Mouse (Mus musculus): ENCODE measurements around the gene Ppan.

Gene Ppan

GRCm38 (mm10) chr9:20878710-20879065 is 9.3 kb upstream of the Ppan start:
- no peak for DNase-seq (ENCODE audit: low spot score)

- DNase-seq (ENCODE audit: low spot score) = no peak
These were observed 8.7 kb upstream of the Ppan start, which contains the start of gene Angptl6 for GRCm38 (mm10) chr9:20879097-20879792. Gene Angptl6 (minus strand): TSS chr9:20879727.

- DNase-seq (ENCODE audit: low spot score) = no peak
These were observed 1.4 kb upstream of the Ppan start for GRCm38 (mm10) chr9:20886563-20886962.

- no peak for DNase-seq (ENCODE audit: low spot score)
These were observed 784 bp upstream of the Ppan start for GRCm38 (mm10) chr9:20887191-20887590.

GRCm38 (mm10) chr9:20888386-20888765 is 401 bp downstream of the Ppan start:
- DNase-seq (ENCODE audit: low spot score) = no peak

- no peak for DNase-seq (ENCODE audit: low spot score)
These were observed 1.5 kb downstream of the Ppan start for GRCm38 (mm10) chr9:20889185-20890141.

- no peak for DNase-seq (ENCODE audit: low spot score)
These were observed 2.4 kb downstream of the Ppan start for GRCm38 (mm10) chr9:20890411-20890810.

- DNase-seq (ENCODE audit: low spot score) = no peak
These were observed 3.5 kb downstream of the Ppan start for GRCm38 (mm10) chr9:20891339-20892103.

- no peak for DNase-seq (ENCODE audit: low spot score)
These were observed 4.2 kb downstream of the Ppan start for GRCm38 (mm10) chr9:20892104-20892653.

- DNase-seq (ENCODE audit: low spot score) = no peak
These were observed 5.1 kb downstream of the Ppan start for GRCm38 (mm10) chr9:20893069-20893468.

GRCm38 (mm10) chr9:20893590-20894343 is 5.8 kb downstream of the Ppan start:
- DNase-seq (ENCODE audit: low spot score) = no peak

GRCm38 (mm10) chr9:20894629-20895028 is 6.7 kb downstream of the Ppan start:
- no peak for DNase-seq (ENCODE audit: low spot score)

GRCm38 (mm10) chr9:20895382-20895781 is 7.4 kb downstream of the Ppan start:
- DNase-seq (ENCODE audit: low spot score) = no peak

- DNase-seq (ENCODE audit: low spot score) = no peak
These were observed 9.9 kb downstream of the Ppan start for GRCm38 (mm10) chr9:20897736-20898510.

- peak; percentile 93 for DNase-seq (ENCODE audit: low spot score)
These were observed 10.6 kb downstream of the Ppan start, which contains the start of gene Eif3g for GRCm38 (mm10) chr9:20898511-20899073. Gene Eif3g (minus strand): TSS chr9:20898623.

- peak; percentile 72 for DNase-seq (ENCODE audit: low spot score)
These were observed 13.6 kb downstream of the Ppan start for GRCm38 (mm10) chr9:20901466-20902173.

GRCm38 (mm10) chr9:20902174-20902491 is 14.2 kb downstream of the Ppan start:
- no peak for DNase-seq (ENCODE audit: low spot score)

- DNase-seq (ENCODE audit: low spot score) = no peak
These were observed 22.0 kb downstream of the Ppan start for GRCm38 (mm10) chr9:20909948-20910347.

- DNase-seq (ENCODE audit: low spot score) = peak; percentile 11
These were observed 28.2 kb downstream of the Ppan start for GRCm38 (mm10) chr9:20916160-20916559.

GRCm38 (mm10) chr9:20923258-20923657 is 35.3 kb downstream of the Ppan start:
- DNase-seq (ENCODE audit: low spot score) = no peak

All from retina, embryonic 14.5 days (tissue).